Mouse (Mus musculus): ENCODE results near the gene Tmem208.
"Not testable (repeated sequence)": the region's sequence is repeated elsewhere in the genome, so short reads cannot be mapped to it uniquely, and the experiment has no call there.

Tmem208 gene

GRCm38 (mm10) chr8:105326141-105326672, at the start of gene Tmem208, which contains the start of gene Lrrc29:
Gene Tmem208, plus strand, starts transcription at chr8:105326354.
Gene Lrrc29, minus strand, starts transcription at chr8:105326278.
- DNase-seq (ENCODE audit: low spot score) = peak; percentile 97

GRCm38 (mm10) chr8:105278911-105279334, 47.2 kb upstream of the Tmem208 start:
- DNase-seq (ENCODE audit: low spot score) = peak; percentile 34

DNA sequence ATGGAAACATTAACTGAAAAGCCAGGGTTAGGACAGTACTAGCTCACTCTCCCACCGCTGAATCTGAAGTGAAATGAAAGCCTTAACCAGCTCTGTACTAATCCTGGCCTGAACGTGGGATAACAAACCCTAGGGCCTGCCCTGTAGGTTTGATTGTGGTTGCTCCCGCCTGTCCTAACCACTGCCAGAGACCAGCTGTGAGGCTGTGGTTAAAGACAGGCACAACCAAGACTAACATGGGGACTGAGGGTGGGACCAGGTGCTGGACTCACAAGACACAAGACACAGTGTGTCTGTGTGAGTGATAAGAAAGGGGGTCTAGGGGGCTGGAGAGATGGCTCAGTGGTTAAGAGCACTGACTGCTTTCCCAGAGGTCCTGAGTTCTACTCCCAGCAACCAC, 45.6 kb upstream of the Tmem208 start:
- no peak for DNase-seq (ENCODE audit: low spot score)

- DNase-seq (ENCODE audit: low spot score) = no peak
Observed at GRCm38 (mm10) chr8:105281821-105282220, 44.3 kb upstream of the Tmem208 start.

- DNase-seq (ENCODE audit: low spot score) = no peak
Observed at GRCm38 (mm10) chr8:105282239-105282638, 43.9 kb upstream of the Tmem208 start.

- DNase-seq (ENCODE audit: low spot score) = peak; percentile 60
Observed at GRCm38 (mm10) chr8:105283074-105283473, 43.1 kb upstream of the Tmem208 start.

DNA sequence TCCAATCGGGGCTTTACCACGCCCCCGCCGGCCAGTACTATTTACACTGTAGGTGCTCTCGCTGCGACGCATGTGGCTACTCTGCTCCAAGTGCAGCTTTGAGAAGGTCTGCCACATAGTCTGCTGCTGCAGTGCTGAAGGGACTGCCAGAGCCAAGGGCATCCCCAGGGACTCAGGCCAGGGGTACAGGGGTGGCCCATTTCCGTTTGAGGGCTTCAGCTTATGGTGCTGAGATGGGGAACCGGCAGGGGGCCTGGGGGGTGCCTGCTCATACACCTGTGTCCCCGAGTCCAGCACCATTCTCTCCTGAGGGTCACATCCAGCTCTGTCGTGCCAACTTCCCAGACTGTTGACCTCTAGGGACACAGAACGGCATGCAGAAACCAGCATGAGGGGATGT, 40.6 kb upstream of the Tmem208 start:
- DNase-seq (ENCODE audit: low spot score) = no peak

GRCm38 (mm10) chr8:105286907-105287306, 39.2 kb upstream of the Tmem208 start:
- DNase-seq (ENCODE audit: low spot score) = no peak

GRCm38 (mm10) chr8:105288231-105288630, 37.9 kb upstream of the Tmem208 start:
- DNase-seq (ENCODE audit: low spot score) = no peak

- peak; percentile 96 for DNase-seq (ENCODE audit: low spot score)
Observed at GRCm38 (mm10) chr8:105288958-105289732, 37.0 kb upstream of the Tmem208 start.

- peak; percentile 74 for DNase-seq (ENCODE audit: low spot score)
Observed at GRCm38 (mm10) chr8:105289805-105290460, 36.2 kb upstream of the Tmem208 start, which contains the start of gene 4931428F04Rik. Gene 4931428F04Rik, minus strand, starts transcription at chr8:105289864.

GRCm38 (mm10) chr8:105290554-105291314, 35.4 kb upstream of the Tmem208 start:
- DNase-seq (ENCODE audit: low spot score) = peak; percentile 95

DNA sequence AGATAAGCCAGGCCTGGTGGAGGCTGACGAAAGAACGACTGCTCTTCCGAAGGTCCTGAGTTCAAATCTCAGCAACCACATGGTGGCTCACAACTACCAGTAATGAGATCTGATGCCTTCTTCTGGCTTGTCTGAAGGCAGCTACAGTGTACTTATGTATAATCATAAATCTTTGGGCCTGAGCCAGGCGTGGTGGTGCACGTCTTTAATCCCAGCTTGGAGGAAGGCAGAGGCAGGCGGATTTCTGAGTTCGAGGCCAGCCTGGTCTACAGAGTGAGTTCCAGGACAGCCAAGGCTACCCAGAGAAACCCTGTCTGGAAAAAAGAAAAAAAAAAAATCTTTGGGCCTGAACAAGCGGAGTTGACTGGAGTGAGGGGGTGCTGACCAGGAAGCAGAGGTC, 34.8 kb upstream of the Tmem208 start:
- DNase-seq (ENCODE audit: low spot score) = not testable (repeated sequence)

DNA sequence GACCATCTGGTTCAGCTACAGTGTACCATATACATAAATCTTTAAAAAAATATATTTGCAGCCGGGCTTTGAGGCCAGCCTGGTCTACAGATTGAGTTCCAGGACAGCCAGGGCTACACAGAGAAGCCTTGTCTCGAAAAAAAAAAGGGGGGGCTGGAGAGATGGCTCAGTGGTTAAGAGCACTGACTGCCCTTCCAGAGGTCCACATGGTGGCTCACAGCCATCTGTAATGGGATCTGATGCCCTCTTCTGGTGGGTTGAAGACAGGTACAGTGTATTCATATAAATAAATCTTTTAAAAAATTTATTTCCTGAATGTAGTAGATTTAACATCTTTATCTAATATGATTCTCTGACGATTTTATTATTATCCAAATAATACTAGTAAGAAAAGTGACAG, 34.4 kb upstream of the Tmem208 start:
- DNase-seq (ENCODE audit: low spot score) = not testable (repeated sequence)

- no peak for DNase-seq (ENCODE audit: low spot score)
Observed at GRCm38 (mm10) chr8:105292471-105292870, 33.7 kb upstream of the Tmem208 start.

- DNase-seq (ENCODE audit: low spot score) = no peak
Observed at GRCm38 (mm10) chr8:105293405-105293804, 32.7 kb upstream of the Tmem208 start.

- DNase-seq (ENCODE audit: low spot score) = no peak
Observed at GRCm38 (mm10) chr8:105294776-105295175, 31.4 kb upstream of the Tmem208 start.

DNA sequence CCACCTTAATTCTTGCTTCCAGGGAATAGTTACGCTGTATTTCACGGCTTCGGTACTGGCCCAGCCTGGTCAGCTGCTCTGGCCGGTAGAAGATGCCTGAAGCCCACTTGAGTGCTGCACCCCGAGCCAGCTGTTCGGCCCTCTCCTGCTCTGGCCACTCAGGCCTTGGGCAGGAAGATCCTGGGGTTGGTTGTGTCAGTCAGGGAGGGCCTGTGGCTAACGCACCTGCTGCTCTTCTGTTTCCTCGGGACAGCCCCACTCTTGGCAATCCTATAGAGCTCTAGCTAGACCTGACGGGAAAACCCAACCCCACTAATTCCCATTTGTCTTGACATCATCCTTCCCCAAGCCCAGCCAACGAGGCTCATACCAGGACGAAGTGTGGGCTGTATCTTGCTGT, 30.9 kb upstream of the Tmem208 start:
- no peak for DNase-seq (ENCODE audit: low spot score)

GRCm38 (mm10) chr8:105295895-105296573, 30.1 kb upstream of the Tmem208 start, which contains the start of gene Exoc3l:
Gene Exoc3l, minus strand, starts transcription at chr8:105296101.
- no peak for DNase-seq (ENCODE audit: low spot score)

GRCm38 (mm10) chr8:105297511-105298192, 28.5 kb upstream of the Tmem208 start, which contains the start of gene E2f4:
Gene E2f4, plus strand, starts transcription at chr8:105297663.
- peak; percentile 92 for DNase-seq (ENCODE audit: low spot score)

All from retina, embryonic 14.5 days (tissue).